Mouse (Mus musculus): Measurements from ENCODE around the gene Mob3a.

GRCm38 (mm10) chr10:80751188-80751832 is 49.5 kb upstream of the Mob3a start:
- TF ChIP-seq CTCF (IDR thresholded peaks at IDR 0.05; ENCODE audit: borderline replicate concordance, insufficient read depth, low read length): no peak
- peak; percentile 54 for TF ChIP-seq POLR2A (IDR thresholded peaks at IDR 0.05; ENCODE audit: low read depth, low read length)
